Mouse (Mus musculus) kidney, embryonic 15.5 days (tissue): ENCODE data around the gene Zfp189. TPM values are rescaled to one million over a fixed set of nuclear protein-coding genes. Genes with fewer than 3 reads are reported as not detected.

Source experiments
- polyA plus RNA-seq: library from polyadenylated mRNA; unstranded; fragments of >200 nt; fragmentation: Nextera tagmentation; extraction: Ambion mirVana; gene quantifications from 2 replicates; pipeline ENCODE4 v1.2.1, GENCODE M21; 2015

Gene Zfp189
- polyA plus RNA-seq, 1 experiment from 2014 or later, result 10.5 TPM

Other genes with a start within 250 kb of the Zfp189 start
- gene Acnat2, start 113.0 kb upstream of the Zfp189 start, polyA plus RNA-seq, result 0.94 and 1.2 TPM in 2 replicates
- 0.27 and 0.94 TPM in 2 replicates for gene Acnat1, start 47.3 kb upstream of the Zfp189 start, polyA plus RNA-seq
- 0.16 TPM in 1 of 2 replicates, not detected in the other for gene Baat, start 14.6 kb upstream of the Zfp189 start, polyA plus RNA-seq
- 84.8 and 93.1 TPM in 2 replicates for gene Mrpl50, start 83 bp upstream of the Zfp189 start, polyA plus RNA-seq
- 235 and 237 TPM in 2 replicates for gene Aldob, start 28.4 kb downstream of the Zfp189 start, polyA plus RNA-seq
- gene Tmem246, start 76.7 kb downstream of the Zfp189 start, polyA plus RNA-seq, result 19.6 and 21.9 TPM in 2 replicates
- gene Rnf20, start 110.8 kb downstream of the Zfp189 start, polyA plus RNA-seq, result 44.2 and 45.1 TPM in 2 replicates
- 0.05 and 0.12 TPM in 2 replicates for gene Ppp3r2, start 160.8 kb downstream of the Zfp189 start, polyA plus RNA-seq